Mouse (Mus musculus) MEL (cell line): ENCODE results near the gene Mypn. TPM values are rescaled to one million over a fixed set of nuclear protein-coding genes. Genes with fewer than 3 reads are reported as not detected.

Experiments
- DNase-seq: peaks from one replicate; pipeline ENCODE4 v3.0.0; 2011; ENCODE audit warnings: low read depth, low spot score
- H3K27ac ChIP-seq: 2 replicates; pipeline ENCODE4 v1.5.1; 2012; ENCODE audit warnings: low read depth, mild to moderate bottlenecking, control low read depth, low read length, moderate library complexity; ENCODE audit not compliant: control insufficient read depth
- H3K27me3 ChIP-seq, 2 experiments: fragments of 150-350 bp in 1 of 2; sonication (generic) in 1 of 2; 2 replicates each; pipeline ENCODE4 v1.6.1; 2012; ENCODE audit warnings: low read length in 2 of 2, mild to moderate bottlenecking in 2 of 2, improper control_type of control experiment in 1 of 2, moderate library complexity in 1 of 2; ENCODE audit not compliant: insufficient read depth in 2 of 2, control insufficient read depth in 1 of 2
- H3K36me3 ChIP-seq, 2 experiments: 2 replicates each; pipeline ENCODE4 v1.6.1; 2012 to 2014; ENCODE audit warnings: low read length in 2 of 2, improper control_type of control experiment in 1 of 2, inconsistent platforms in 1 of 2, mild to moderate bottlenecking in 1 of 2; ENCODE audit not compliant: insufficient read depth in 2 of 2, control insufficient read depth in 1 of 2
- H3K4me1 ChIP-seq, 2 experiments: fragments of 150-350 bp in 1 of 2; sonication (generic) in 1 of 2; 2 replicates each; pipeline ENCODE4 v1.6.1; 2012; ENCODE audit warnings: low read length in 2 of 2, improper control_type of control experiment in 1 of 2, mild to moderate bottlenecking in 1 of 2; ENCODE audit not compliant: insufficient read depth in 2 of 2, control insufficient read depth in 1 of 2
- H3K4me3 ChIP-seq, 2 experiments: fragments of 150-350 bp in 1 of 2; sonication (generic) in 1 of 2; 2 replicates each; pipeline ENCODE4 v1.5.1; 2012; ENCODE audit warnings: low read depth in 2 of 2, low read length in 2 of 2, mild to moderate bottlenecking in 2 of 2, moderate library complexity in 2 of 2, control low read depth in 1 of 2, improper control_type of control experiment in 1 of 2; ENCODE audit not compliant: control insufficient read depth in 1 of 2, insufficient read depth in 1 of 2
- H3K79me2 ChIP-seq: 2 replicates; pipeline ENCODE4 v1.6.1; 2012; ENCODE audit warnings: mild to moderate bottlenecking, low read length, moderate library complexity; ENCODE audit not compliant: control insufficient read depth, poor library complexity, insufficient read depth
- H3K9ac ChIP-seq: 2 replicates; pipeline ENCODE4 v1.6.1; 2012; ENCODE audit warnings: low read depth, mild to moderate bottlenecking, control low read depth, low read length, moderate library complexity; ENCODE audit not compliant: control insufficient read depth, poor library complexity, severe bottlenecking
- H3K9me3 ChIP-seq: fragments of 150-350 bp; sonication (generic); replicated peaks from 2 replicates; pipeline ENCODE4 v1.6.1; 2012; ENCODE audit warnings: mild to moderate bottlenecking, low read length, improper control_type of control experiment, moderate library complexity; ENCODE audit not compliant: insufficient read depth
- BHLHE40 ChIP-seq: IDR thresholded peaks from 2 replicates; pipeline ENCODE4 v1.6.1; 2012; ENCODE audit warnings: low read depth, mild to moderate bottlenecking, inconsistent platforms, low read length, improper control_type of control experiment, borderline replicate concordance
- CHD2 ChIP-seq: IDR thresholded peaks from 2 replicates; pipeline ENCODE4 v1.6.1; 2011; ENCODE audit warnings: low read length, improper control_type of control experiment
- E2F4 ChIP-seq: IDR thresholded peaks from 2 replicates; pipeline ENCODE4 v1.6.1; 2011; ENCODE audit warnings: low read depth, low read length, improper control_type of control experiment, borderline replicate concordance
- EP300 ChIP-seq, 2 experiments: IDR thresholded peaks; 2 replicates each; pipeline ENCODE4 v1.6.1; 2011; ENCODE audit warnings: improper control_type of control experiment in 2 of 2, low read length in 2 of 2, low read depth in 1 of 2, mild to moderate bottlenecking in 1 of 2
- JUND ChIP-seq: IDR thresholded peaks from 2 replicates; pipeline ENCODE4 v1.6.1; 2011; ENCODE audit warnings: low read depth, mild to moderate bottlenecking, improper control_type of control experiment, low read length
- MAX ChIP-seq: IDR thresholded peaks from 2 replicates; pipeline ENCODE4 v1.6.1; 2011; ENCODE audit warnings: low read length, improper control_type of control experiment
- MAZ ChIP-seq: IDR thresholded peaks from 2 replicates; pipeline ENCODE4 v1.6.1; 2012; ENCODE audit warnings: low read depth, mild to moderate bottlenecking, inconsistent platforms, low read length, improper control_type of control experiment
- MEF2A ChIP-seq: IDR thresholded peaks from 2 replicates; pipeline ENCODE4 v1.6.1; 2014; ENCODE audit warnings: low read depth, mild to moderate bottlenecking, inconsistent platforms, low read length, improper control_type of control experiment; ENCODE audit not compliant: poor library complexity, insufficient replicate concordance, severe bottlenecking; ENCODE audit errors: extremely low read depth
- MXI1 ChIP-seq: IDR thresholded peaks from 2 replicates; pipeline ENCODE4 v1.6.1; 2011; ENCODE audit warnings: mild to moderate bottlenecking, low read depth, low read length, improper control_type of control experiment
- MYB ChIP-seq: IDR thresholded peaks from 2 replicates; pipeline ENCODE4 v1.6.1; 2011; ENCODE audit warnings: mild to moderate bottlenecking, low read depth, low read length, improper control_type of control experiment
- NELFE ChIP-seq: IDR thresholded peaks from 2 replicates; pipeline ENCODE4 v1.6.1; 2011; ENCODE audit warnings: low read depth, low read length, improper control_type of control experiment
- NRF1 ChIP-seq: IDR thresholded peaks from 2 replicates; pipeline ENCODE4 v1.6.1; 2014; ENCODE audit warnings: low read depth, mild to moderate bottlenecking, inconsistent platforms, low read length, improper control_type of control experiment, moderate library complexity; ENCODE audit not compliant: poor library complexity, insufficient read depth, severe bottlenecking
- POLR2A ChIP-seq, 2 experiments: IDR thresholded peaks; 2 replicates each; pipeline ENCODE4 v1.6.1; 2011 to 2012; ENCODE audit warnings: low read length in 2 of 2, mild to moderate bottlenecking in 2 of 2, control low read depth in 1 of 2, improper control_type of control experiment in 1 of 2, low read depth in 1 of 2, moderate library complexity in 1 of 2; ENCODE audit not compliant: control insufficient read depth in 1 of 2, insufficient read depth in 1 of 2, poor library complexity in 1 of 2
- POLR2AphosphoS2 ChIP-seq: IDR thresholded peaks from 2 replicates; pipeline ENCODE4 v1.6.1; 2011; ENCODE audit warnings: low read length, improper control_type of control experiment
- POLR2AphosphoS5 ChIP-seq: IDR thresholded peaks from 2 replicates; pipeline ENCODE4 v1.6.1; 2012; ENCODE audit warnings: low read depth, borderline replicate concordance, mild to moderate bottlenecking, inconsistent platforms, low read length, moderate library complexity, mixed read lengths
- SIN3A ChIP-seq: IDR thresholded peaks from 2 replicates; pipeline ENCODE4 v1.6.1; 2012; ENCODE audit warnings: low read length, improper control_type of control experiment, inconsistent platforms
- SMC3 ChIP-seq: IDR thresholded peaks from 2 replicates; pipeline ENCODE4 v1.6.1; 2011; ENCODE audit warnings: low read depth, low read length, improper control_type of control experiment
- UBTF ChIP-seq: IDR thresholded peaks from 2 replicates; pipeline ENCODE4 v1.6.1; 2012; ENCODE audit warnings: low read depth, mild to moderate bottlenecking, inconsistent platforms, low read length, improper control_type of control experiment, moderate library complexity, borderline replicate concordance; ENCODE audit not compliant: insufficient read depth
- USF2 ChIP-seq, 2 experiments: IDR thresholded peaks; 2 replicates each; pipeline ENCODE4 v1.6.1; 2011 to 2012; ENCODE audit warnings: improper control_type of control experiment in 2 of 2, low read length in 2 of 2, borderline replicate concordance in 1 of 2, inconsistent platforms in 1 of 2, low read depth in 1 of 2, mild to moderate bottlenecking in 1 of 2; ENCODE audit not compliant: insufficient read depth in 1 of 2
- ZC3H11A ChIP-seq: IDR thresholded peaks from 2 replicates; pipeline ENCODE4 v1.6.1; 2012; ENCODE audit warnings: low read depth, mild to moderate bottlenecking, inconsistent platforms, low read length, improper control_type of control experiment
- ZMIZ1 ChIP-seq: IDR thresholded peaks from 2 replicates; pipeline ENCODE4 v1.6.1; 2012; ENCODE audit warnings: low read depth, mild to moderate bottlenecking, inconsistent platforms, low read length, improper control_type of control experiment, moderate library complexity
- polyA plus RNA-seq, 2 experiments: library from polyadenylated mRNA; stranded (reverse) in 1 of 2; unstranded in 1 of 2; fragments of >175 nt in 1 of 2; fragments of >200 nt in 1 of 2; gene quantifications; 2 replicates each; pipeline versions ENCODE4 v1.2.1 to v1.2.4; 2012; ENCODE audit warnings: low replicate concordance in 2 of 2, low read depth in 1 of 2; ENCODE audit not compliant: insufficient read length in 2 of 2, insufficient read depth in 1 of 2, missing spikeins in 1 of 2
- total RNA-seq: library from RNA; depleted of rRNA; stranded (reverse); fragments of 300-350 nt; gene quantifications from 2 replicates; pipeline ENCODE4 v1.2.3, GENCODE M21; 2012

Mypn gene
- total and polyA plus RNA-seq, 3 experiments = not detected

DNA sequence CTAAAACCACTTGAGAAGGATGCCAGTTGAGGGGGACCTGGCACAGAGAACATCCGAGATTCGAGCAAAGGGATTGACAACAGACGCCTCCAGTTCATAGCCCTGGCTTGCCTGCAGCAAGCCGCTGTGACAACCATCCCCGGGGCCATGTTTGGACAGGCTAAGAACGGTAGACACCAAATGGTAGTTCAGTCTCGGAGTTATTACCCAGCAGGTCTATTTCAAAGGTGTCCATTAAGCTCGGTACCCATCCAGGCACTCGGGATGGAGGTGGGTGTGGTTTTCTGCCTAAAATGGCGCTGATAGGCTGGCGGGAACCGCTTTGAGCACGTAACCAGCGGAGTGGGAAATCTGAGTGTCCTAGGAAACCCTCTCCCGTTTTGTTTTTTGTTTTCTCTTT is 87.9 kb downstream of the Mypn start:
- H3K4me1 ChIP-seq = no peaks in the 10 kb centered on the region
- no peaks in the 10 kb centered on the region; a peak in 1 of 4 replicates for H3K27me3 ChIP-seq
- no peak for DNase-seq
- H3K9ac ChIP-seq = no peak overlapping the region
- TF ChIP-seq SIN3A (no peak), POLR2AphosphoS5 (no peak), MXI1 (no peak), MYB (no peak), MAZ (no peak), POLR2A (IDR thresholded peaks at IDR 0.05; ENCODE audit: control insufficient read depth in 1 of 2, insufficient read depth in 1 of 2, low read depth in 1 of 2, low read length in 2 of 2, poor library complexity in 1 of 2) (no peak), MEF2A (no peak), ZMIZ1 (no peak), CHD2 (no peak), UBTF (no peak), POLR2AphosphoS2 (no peak), ZC3H11A (no peak), MAX (no peak)
- H3K4me3 ChIP-seq = no peak overlapping the region
- no peaks in the 10 kb centered on the region for H3K9me3 ChIP-seq
- no peak overlapping the region for H3K27ac ChIP-seq
- H3K79me2 ChIP-seq = no peaks in the 10 kb centered on the region
- no peaks in the 10 kb centered on the region for H3K36me3 ChIP-seq

DNA sequence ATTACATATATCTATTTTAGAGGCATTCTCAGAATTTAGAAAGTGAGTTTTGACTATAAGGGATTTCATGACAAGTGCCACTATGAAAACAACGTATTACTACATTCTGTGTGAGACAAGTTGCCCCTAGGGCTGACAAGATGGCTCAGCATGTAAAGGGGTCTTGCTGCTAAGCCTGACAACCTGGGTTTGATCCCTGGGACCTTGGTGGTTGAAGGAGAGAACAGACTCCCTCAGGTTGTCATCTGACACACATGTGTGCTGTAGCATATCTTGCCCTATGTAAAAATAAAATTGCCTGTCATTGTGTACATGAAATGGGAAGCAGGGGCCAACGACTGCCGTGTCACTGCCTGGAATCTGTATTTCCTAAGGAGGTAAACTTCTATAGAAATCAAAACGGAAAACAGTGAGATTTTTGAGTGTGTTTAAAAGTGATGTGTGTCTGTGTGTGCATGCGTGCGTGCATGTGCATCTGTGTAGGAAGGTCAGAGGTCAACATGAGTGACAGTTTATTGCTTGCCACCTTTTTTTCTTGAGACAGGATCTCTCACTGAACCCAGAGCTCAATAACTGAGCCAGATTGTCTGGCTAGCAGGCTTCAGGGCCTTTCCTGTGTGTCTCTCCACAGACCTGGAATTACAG is 89.9 kb downstream of the Mypn start:
- H3K4me1 ChIP-seq = no peaks in the 10 kb centered on the region
- no peak for TF ChIP-seq POLR2AphosphoS5
- TF ChIP-seq NRF1 = no peak
- no peak for TF ChIP-seq MEF2A
- no peak for TF ChIP-seq JUND
- TF ChIP-seq NELFE = no peak
- TF ChIP-seq USF2 (IDR thresholded peaks at IDR 0.05; ENCODE audit: borderline replicate concordance in 1 of 2, insufficient read depth in 1 of 2, low read depth in 1 of 2, low read length in 2 of 2) = no peak
- TF ChIP-seq MAX = no peak
- no peak for TF ChIP-seq UBTF
- TF ChIP-seq ZMIZ1 = no peak
- TF ChIP-seq BHLHE40 = no peak
- no peak for TF ChIP-seq E2F4
- no peak for TF ChIP-seq SMC3
- no peak for TF ChIP-seq EP300 (IDR thresholded peaks at IDR 0.05; ENCODE audit: low read depth in 1 of 2, low read length in 2 of 2)
- H3K27me3 ChIP-seq = no peaks in the 10 kb centered on the region; a peak in 1 of 4 replicates
- DNase-seq = no peak
- no peak overlapping the region for H3K27ac ChIP-seq
- no peak overlapping the region for H3K4me3 ChIP-seq
- H3K9ac ChIP-seq = no peak overlapping the region
- H3K36me3 ChIP-seq = no peaks in the 10 kb centered on the region
- no peaks in the 10 kb centered on the region for H3K9me3 ChIP-seq
- H3K79me2 ChIP-seq = no peaks in the 10 kb centered on the region
